Mouse (Mus musculus): ENCODE results near the gene Recql5.

GRCm38 (mm10) chr11:115892213-115892612 is 41.1 kb downstream of the Recql5 start:
- TF ChIP-seq CTCF (IDR thresholded peaks at IDR 0.05) (no peak), EP300 (IDR thresholded peaks at IDR 0.05; ENCODE audit: insufficient read depth, low read depth, low read length) (no peak)

All from heart, adult 2 months (tissue).